Mouse (Mus musculus) lung, postnatal 0 days (tissue): Measurements from ENCODE around the gene Hira.

ENCODE experiments used
- CTCF ChIP-seq: IDR thresholded peaks from 2 replicates; pipeline ENCODE4 v1.5.1; 2016; ENCODE audit warnings: antibody characterized with exemption, mild to moderate bottlenecking
- EP300 ChIP-seq: IDR thresholded peaks from 2 replicates; pipeline ENCODE4 v1.6.1; 2016; ENCODE audit warnings: antibody characterized with exemption, mild to moderate bottlenecking, control low read depth

- TF ChIP-seq CTCF, result no peak
- no peak for TF ChIP-seq EP300
Measured at GRCm38 (mm10) chr16:18948941-18949340, 72.1 kb downstream of the Hira start.
